Mouse (Mus musculus) heart, embryonic 11.5 days (tissue): ENCODE results near the gene Fau. TPM values are rescaled to one million over a fixed set of nuclear protein-coding genes. Genes with fewer than 3 reads are reported as not detected.
A peak's percentile ranks its signal among the peaks of the same experiment; 100 is the strongest.

ENCODE experiments used
- ATAC-seq: fragments of 200-750 bp; cut with Nextera tagmentation; replicated peaks from 2 replicates; pipeline ENCODE4 v1.8.0; 2017; ENCODE audit warnings: moderate library complexity; ENCODE audit not compliant: insufficient number of reproducible peaks, low FRiP score, low TSS enrichment
- H3K27ac ChIP-seq: fragments of 300-500 bp; sonication (generic); 2 replicates; pipeline ENCODE4 v1.5.1; 2014; ENCODE audit warnings: mild to moderate bottlenecking, low read depth, low read length
- H3K27me3 ChIP-seq: fragments of 300-500 bp; sonication (generic); 2 replicates; pipeline ENCODE4 v1.6.1; 2014; ENCODE audit warnings: mild to moderate bottlenecking, low read length, mixed read lengths; ENCODE audit not compliant: control insufficient read depth, insufficient read depth
- H3K36me3 ChIP-seq: fragments of 300-500 bp; sonication (generic); 2 replicates; pipeline ENCODE4 v1.6.1; 2014; ENCODE audit warnings: mild to moderate bottlenecking, low read length, moderate library complexity, mixed read lengths; ENCODE audit not compliant: control insufficient read depth, insufficient read depth
- H3K4me1 ChIP-seq: fragments of 300-500 bp; sonication (generic); 2 replicates; pipeline ENCODE4 v1.6.1; 2014; ENCODE audit warnings: low read length; ENCODE audit not compliant: control insufficient read depth, insufficient read depth
- H3K4me2 ChIP-seq: fragments of 300-500 bp; sonication (generic); 2 replicates; pipeline ENCODE4 v1.6.1; 2014; ENCODE audit warnings: mild to moderate bottlenecking, moderate library complexity
- H3K4me3 ChIP-seq: fragments of 300-500 bp; sonication (generic); 2 replicates; pipeline ENCODE4 v1.5.1; 2014; ENCODE audit warnings: low read depth, low read length
- H3K9ac ChIP-seq: fragments of 300-500 bp; sonication (generic); 2 replicates; pipeline ENCODE4 v1.6.1; 2014; ENCODE audit warnings: mild to moderate bottlenecking, low read depth, low read length, moderate library complexity
- H3K9me3 ChIP-seq: fragments of 300-500 bp; sonication (generic); replicated peaks from 2 replicates; pipeline ENCODE4 v1.6.1; 2016; ENCODE audit warnings: low read length; ENCODE audit not compliant: control insufficient read depth
- WGBS: fragments of 180-500 bp; shearing (Covaris S2); extraction: QIAGEN DNeasy Blood & Tissue Kit; methylation state at CpG from one replicate; pipeline ENCODE4 v1.1.7; 2014; ENCODE audit not compliant: insufficient replicate concordance; 5-methylcytosine and 5-hydroxymethylcytosine counted together
- polyA plus RNA-seq: library from polyadenylated mRNA; unstranded; fragments of >200 nt; fragmentation: Nextera tagmentation; extraction: Ambion mirVana; gene quantifications from 2 replicates; pipeline ENCODE4 v1.2.1, GENCODE M21; 2014

Gene Fau
- 586 and 633 TPM in 2 replicates for polyA plus RNA-seq

DNA sequence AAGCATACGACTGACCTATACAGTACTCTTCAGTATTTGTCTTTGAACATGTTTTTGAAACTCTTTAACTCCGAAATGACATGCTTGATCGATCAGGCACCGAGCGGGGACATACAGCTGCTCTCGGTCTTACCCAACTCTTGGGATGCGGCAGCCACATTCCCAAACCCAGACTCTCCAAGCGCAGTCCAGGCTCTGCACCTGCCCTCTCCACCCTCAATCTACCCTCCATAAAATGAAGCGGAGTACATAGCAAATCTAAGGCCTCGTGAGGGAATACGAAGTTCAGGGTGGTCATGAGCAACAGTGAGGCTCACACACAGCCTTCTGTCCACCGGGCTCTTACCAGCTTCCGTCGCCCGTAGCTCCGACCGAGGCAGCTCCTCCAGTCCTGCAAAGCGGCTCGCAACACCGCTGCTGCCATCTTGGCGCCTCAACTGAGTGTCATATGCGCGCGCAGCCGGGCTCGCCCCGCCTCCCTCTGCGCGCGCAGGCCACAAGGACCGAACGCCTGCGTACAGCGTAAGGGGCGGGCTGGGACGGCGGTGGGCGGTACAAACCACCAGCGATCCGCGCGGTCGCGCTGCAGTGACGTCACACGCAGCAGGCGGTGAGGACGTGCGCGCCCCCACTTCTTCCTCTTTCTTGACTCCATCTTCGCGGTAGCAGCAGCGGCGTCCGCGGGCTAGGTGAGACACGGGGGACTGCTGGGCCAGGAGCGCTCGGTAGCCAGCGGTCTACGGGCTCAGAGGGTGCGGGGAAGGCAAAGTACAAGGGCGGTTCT lies at the start of gene Fau, which contains the start of gene Mrpl49:
Fau (plus strand) TSS at position 532 of the 784 bp plus-strand sequence.
Mrpl49 (minus strand) TSS at position 473 of the 784 bp plus-strand sequence.
- H3K4me2 ChIP-seq, result peak within 1 kb of the TSS; percentile 85
- peaks cover 20% of the 10 kb centered on the region for H3K36me3 ChIP-seq
- peaks cover 23% of the 10 kb centered on the region for H3K4me1 ChIP-seq
- H3K9ac ChIP-seq, result peak within 1 kb of the TSS; percentile 96
- ATAC-seq, result peak; percentile 86
- H3K27ac ChIP-seq, result peak within 1 kb of the TSS; percentile 68
- no peaks in the 10 kb centered on the region for H3K9me3 ChIP-seq
- H3K4me3 ChIP-seq, result peak within 1 kb of the TSS; percentile 90
- no peaks in the 10 kb centered on the region for H3K27me3 ChIP-seq
- WGBS, result under 1% methylated on average over 58 of the region's 63 CpGs

DNA sequence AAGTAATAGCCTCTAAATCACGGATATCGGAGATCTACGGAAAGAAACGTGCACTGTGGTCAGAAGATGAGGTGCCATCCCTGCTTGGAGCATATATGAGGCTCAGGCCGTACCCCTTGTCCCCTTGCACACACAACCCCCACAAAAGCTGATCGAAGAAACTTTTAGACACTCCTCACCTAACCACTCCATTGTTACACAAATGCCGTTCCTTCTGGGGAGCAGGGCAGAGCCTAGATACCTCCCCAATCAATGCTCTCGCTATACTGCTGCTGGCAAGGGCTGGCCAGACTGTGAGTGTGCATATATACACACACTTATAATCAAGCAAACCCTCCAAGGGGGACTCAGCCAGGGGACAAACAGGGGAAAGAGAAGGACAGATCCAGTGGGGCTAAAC lies 48.5 kb upstream of the Fau start:
- no peak overlapping the region for H3K9ac ChIP-seq
- H3K4me2 ChIP-seq, result no peak overlapping the region
- no peaks in the 10 kb centered on the region for H3K36me3 ChIP-seq
- no peak overlapping the region for H3K4me3 ChIP-seq
- H3K9me3 ChIP-seq, result no peaks in the 10 kb centered on the region
- no peaks in the 10 kb centered on the region for H3K4me1 ChIP-seq
- 82% methylated on average over 8 of the region's 8 CpGs for WGBS
- no peak overlapping the region for H3K27ac ChIP-seq
- ATAC-seq, result no peak
- 0 out of 2 replicates have a peak, but pooled peaks cover 4% of the 10 kb centered on the region for H3K27me3 ChIP-seq

DNA sequence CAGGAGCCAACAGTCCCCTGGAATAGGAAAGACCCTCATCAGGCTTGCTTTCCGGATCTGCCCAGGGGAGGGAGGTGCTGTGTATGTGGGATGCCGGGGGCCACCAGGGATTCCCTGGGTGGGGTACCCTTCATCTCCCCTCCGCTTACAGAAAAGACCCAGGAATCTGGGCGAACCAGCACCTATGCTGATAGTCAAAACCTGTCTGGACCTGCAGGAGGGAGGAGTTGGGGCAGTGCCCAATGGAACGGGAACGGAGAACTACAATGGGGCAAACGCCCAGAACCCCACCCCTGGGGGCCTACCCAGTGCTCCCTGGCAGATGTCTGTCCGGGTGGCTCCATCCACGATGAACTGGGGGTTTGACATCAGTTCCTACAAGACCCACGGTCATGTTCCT lies 44.0 kb upstream of the Fau start:
- Histone ChIP-seq H3K4me2 (peak overlapping the region; percentile 95; the same call in 1 of the 2 replicates), H3K9me3 (no peaks in the 10 kb centered on the region), H3K4me3 (no peak overlapping the region), H3K27me3 (peaks cover 6% of the 10 kb centered on the region; the same call in 1 of the 2 replicates), H3K4me1 (peaks cover 9% of the 10 kb centered on the region; the same call in 1 of the 2 replicates), H3K9ac (no peak overlapping the region), H3K36me3 (no peaks in the 10 kb centered on the region), H3K27ac (no peak overlapping the region)
- ATAC-seq, result no peak
- WGBS, result 89% methylated on average over 10 of the region's 10 CpGs

DNA sequence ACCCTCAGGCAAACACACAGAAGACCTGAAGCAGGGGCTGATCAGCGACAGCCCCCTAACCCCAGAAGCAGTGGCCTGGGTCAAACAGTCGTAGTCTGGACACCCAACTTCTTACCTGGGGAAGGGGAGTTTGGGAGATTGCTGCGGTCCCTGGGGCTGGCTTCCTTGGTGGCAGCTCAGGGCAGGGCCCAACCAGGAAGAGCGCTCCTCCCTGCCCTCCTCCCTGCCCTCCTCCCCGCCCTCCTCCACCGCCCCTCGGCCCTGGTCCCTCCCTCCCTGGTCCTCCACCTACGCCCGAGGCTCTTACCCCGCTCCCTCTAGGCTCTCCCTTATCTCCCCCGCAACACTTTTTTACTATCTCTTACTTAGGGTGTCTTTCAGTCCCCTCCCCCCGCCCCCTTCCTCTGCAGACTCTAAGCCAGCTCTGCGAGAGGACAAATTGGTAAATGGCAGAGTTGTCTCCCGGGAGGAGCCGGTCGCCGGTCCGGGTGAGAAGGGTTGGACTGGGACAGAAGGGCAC lies 42.6 kb upstream of the Fau start:
- Histone ChIP-seq H3K36me3 (no peaks in the 10 kb centered on the region), H3K4me2 (peak overlapping the region; percentile 95), H3K27me3 (peaks cover 6% of the 10 kb centered on the region; the same call in 1 of the 2 replicates), H3K4me3 (peak overlapping the region; percentile 60), H3K9me3 (no peaks in the 10 kb centered on the region), H3K9ac (peak overlapping the region; percentile 73), H3K4me1 (peaks cover 9% of the 10 kb centered on the region; the same call in 1 of the 2 replicates), H3K27ac (peak overlapping the region; percentile 80)
- ATAC-seq, result peak; percentile 90
- WGBS, result 2% methylated on average over 18 of the region's 18 CpGs

DNA sequence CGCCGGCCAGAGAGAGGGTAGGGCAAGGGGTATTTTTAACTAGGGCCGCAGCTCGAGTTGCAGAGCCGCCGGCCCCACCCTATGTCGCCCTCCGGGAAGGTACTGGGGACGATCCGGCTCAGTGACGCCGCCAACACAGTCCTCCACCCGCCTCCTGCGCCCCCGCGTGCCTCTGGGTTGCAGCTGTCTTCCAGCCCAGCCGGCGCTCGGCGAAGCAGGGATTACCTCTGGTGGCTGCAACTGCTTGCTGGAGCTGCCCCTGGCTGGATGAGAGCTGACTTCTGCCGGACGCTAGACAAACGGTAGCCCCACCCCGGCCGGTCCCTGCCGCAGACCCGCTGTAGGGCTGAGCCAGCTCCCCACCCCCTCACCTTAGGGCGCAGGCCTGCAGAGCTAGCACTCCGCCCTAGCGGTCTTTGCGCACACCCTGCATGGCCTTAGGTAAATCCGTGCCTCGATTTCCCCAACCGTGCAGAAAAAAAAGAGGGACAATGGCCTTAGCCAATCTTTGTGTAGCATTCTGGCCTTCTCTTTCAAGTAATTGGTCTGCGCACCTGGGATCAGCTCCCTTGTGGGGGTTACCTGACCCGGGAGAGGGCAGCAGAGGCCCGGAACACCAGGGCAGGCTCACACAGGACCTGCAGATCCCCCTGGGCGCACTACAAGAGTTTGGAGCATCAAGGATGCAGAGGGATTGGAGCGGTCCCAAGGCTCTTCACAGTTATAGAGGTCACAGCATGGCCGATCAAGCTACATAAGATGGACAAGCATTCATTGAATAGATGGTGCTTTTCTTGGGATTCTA lies 41.9 kb upstream of the Fau start, which contains the start of gene Capn1:
Capn1 (minus strand) TSS at position 387 of the 805 bp plus-strand sequence.
- WGBS, result 3% methylated on average over 39 of the region's 40 CpGs

DNA sequence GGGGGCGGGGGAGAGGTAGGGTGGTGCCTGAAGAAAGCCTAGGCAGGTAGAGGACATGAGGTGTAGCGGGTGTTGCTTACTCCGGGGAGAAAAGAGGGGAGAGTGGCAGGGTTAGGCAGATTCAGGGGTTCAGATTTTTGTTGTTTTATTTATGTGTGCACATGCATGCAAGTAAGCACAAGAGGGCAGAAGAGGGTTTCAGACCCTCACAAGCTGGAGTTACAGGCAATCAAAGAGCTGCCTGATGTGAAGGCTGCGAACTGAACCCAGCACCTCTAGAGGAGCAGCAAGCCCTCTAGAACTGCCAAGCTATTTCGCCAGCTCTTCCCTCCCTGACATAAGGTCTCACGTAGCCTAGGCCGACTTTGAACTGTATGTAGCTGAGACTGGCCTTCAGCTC lies 41.1 kb upstream of the Fau start:
- H3K9ac ChIP-seq, result no peak overlapping the region
- H3K36me3 ChIP-seq, result no peaks in the 10 kb centered on the region
- ATAC-seq, result no peak
- WGBS, result 52% methylated on average over 7 of the region's 7 CpGs
- peaks cover 6% of the 10 kb centered on the region; the same call in 1 of the 2 replicates for H3K27me3 ChIP-seq
- no peak overlapping the region for H3K27ac ChIP-seq
- H3K4me1 ChIP-seq, result peaks cover 9% of the 10 kb centered on the region; the same call in 1 of the 2 replicates
- peak overlapping the region; percentile 95; the same call in 1 of the 2 replicates for H3K4me2 ChIP-seq
- H3K9me3 ChIP-seq, result no peaks in the 10 kb centered on the region
- H3K4me3 ChIP-seq, result 0 out of 2 replicates have a peak overlapping the region, but pooled peaks have one; percentile 60

More for the DNA sequence above, 41.9 kb upstream of the Fau start, which contains the start of gene Capn1:
- no peaks in the 10 kb centered on the region for H3K9me3 ChIP-seq
- no peaks in the 10 kb centered on the region for H3K36me3 ChIP-seq
- peaks cover 6% of the 10 kb centered on the region; the same call in 1 of the 2 replicates for H3K27me3 ChIP-seq
- peak within 1 kb of the TSS; percentile 60 for H3K4me3 ChIP-seq
- peak; percentile 72 for ATAC-seq
- peak within 1 kb of the TSS; percentile 95 for H3K4me2 ChIP-seq
- H3K27ac ChIP-seq, result peak within 1 kb of the TSS; percentile 80
- peaks cover 9% of the 10 kb centered on the region; the same call in 1 of the 2 replicates for H3K4me1 ChIP-seq
- peak within 1 kb of the TSS; percentile 73 for H3K9ac ChIP-seq

DNA sequence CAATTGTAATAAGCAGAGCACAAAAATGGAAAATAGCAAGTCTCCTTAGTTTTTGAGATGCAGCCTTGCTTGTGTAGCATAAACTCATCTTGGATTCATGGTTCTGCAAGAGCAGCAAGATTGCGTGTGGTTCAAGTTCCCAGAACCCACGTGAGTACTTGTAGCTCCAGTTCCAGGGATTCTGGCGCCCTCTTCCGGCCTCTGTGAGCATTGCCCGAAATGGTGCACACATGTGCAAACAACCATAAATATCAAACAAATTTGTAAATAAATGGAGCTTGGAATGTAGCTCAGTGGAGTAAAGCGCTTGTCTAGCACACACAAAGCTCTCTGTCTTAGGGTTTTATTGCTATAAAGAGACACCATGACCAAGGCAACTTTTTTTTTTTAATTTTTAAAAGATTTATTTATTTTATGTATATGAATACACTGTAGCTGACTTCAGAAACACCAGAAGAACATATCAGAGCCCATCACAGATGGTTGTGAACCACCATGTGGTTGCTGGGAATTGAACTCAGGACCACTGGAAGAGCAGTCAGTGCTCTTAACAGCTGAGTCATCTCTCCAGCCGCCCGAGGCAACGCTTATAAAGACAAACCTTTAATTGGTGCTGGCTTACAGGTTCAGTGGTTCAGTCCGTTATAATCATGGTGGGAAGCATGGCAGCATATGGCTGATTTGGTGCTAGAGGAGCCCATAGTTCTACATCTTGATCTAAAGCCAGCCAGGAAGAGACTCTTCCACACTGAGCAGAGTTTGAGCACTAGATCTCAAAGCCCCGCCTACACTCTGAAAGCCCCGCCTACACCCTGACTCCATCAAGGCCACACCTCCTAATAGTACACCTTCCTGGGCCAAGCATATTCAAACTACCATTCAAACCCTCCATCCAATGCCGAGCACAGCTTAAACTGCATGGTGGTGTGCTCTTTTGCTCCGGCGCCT lies 39.2 kb upstream of the Fau start:
- Histone ChIP-seq H3K4me2 (no peak overlapping the region), H3K36me3 (no peaks in the 10 kb centered on the region), H3K4me1 (peaks cover 9% of the 10 kb centered on the region; the same call in 1 of the 2 replicates), H3K9me3 (no peaks in the 10 kb centered on the region), H3K4me3 (no peak overlapping the region), H3K9ac (no peak overlapping the region), H3K27ac (no peak overlapping the region), H3K27me3 (peaks cover 3% of the 10 kb centered on the region; the same call in 1 of the 2 replicates)
- no peak for ATAC-seq
- WGBS, result 23% methylated on average over 15 of the region's 15 CpGs
